Mouse (Mus musculus): ENCODE results near the gene Abi3. TPM values are rescaled to one million over a fixed set of nuclear protein-coding genes. Genes with fewer than 3 reads are reported as not detected.

Gene Abi3
- total and polyA plus RNA-seq, 3 experiments: 24.4 to 74.5 (median 31.4) TPM

GRCm38 (mm10) chr11:95869918-95870470, 27.7 kb upstream of the Abi3 start (continued):
- TF ChIP-seq ZNF384 (IDR thresholded peaks at IDR 0.05; ENCODE audit: low read depth, low read length) (no peak), MEF2A (IDR thresholded peaks at IDR 0.05; ENCODE audit: borderline replicate concordance, low read depth, low read length) (peak; percentile 81), USF2 (conservative IDR thresholded peaks at IDR 0.05; ENCODE audit: low read depth, low read length) (no peak), MAFK (IDR thresholded peaks at IDR 0.05; ENCODE audit: insufficient replicate concordance, low read length) (peak; percentile 56; the same call in 1 of the 2 replicates), MYC (IDR thresholded peaks at IDR 0.05; ENCODE audit: low read depth, low read length) (peak; percentile 85; the same call in 1 of the 2 replicates), IRF4 (IDR thresholded peaks at IDR 0.05; ENCODE audit: low read depth, low read length) (peak; percentile 52; the same call in 1 of the 2 replicates), CTCF (conservative IDR thresholded peaks at IDR 0.05 in 1 of 2, IDR thresholded peaks at IDR 0.05 in 1 of 2; ENCODE audit: low read depth in 2 of 2, low read length in 2 of 2) (no peak), MXI1 (IDR thresholded peaks at IDR 0.05; ENCODE audit: low read depth, low read length) (peak; percentile 80; the same call in 1 of the 2 replicates), ETS1 (conservative IDR thresholded peaks at IDR 0.05; ENCODE audit: low read depth, low read length) (peak; percentile 78), POLR2AphosphoS2 (IDR thresholded peaks at IDR 0.05; ENCODE audit: low read depth, low read length) (no peak), TCF12 (IDR thresholded peaks at IDR 0.05; ENCODE audit: low read depth, low read length) (peak; percentile 63; the same call in 1 of the 2 replicates), POLR2A (IDR thresholded peaks at IDR 0.05; ENCODE audit: low read depth, low read length) (no peak; the same call in 1 of the 2 replicates), ZMIZ1 (IDR thresholded peaks at IDR 0.05; ENCODE audit: low read depth, low read length) (peak; percentile 57; the same call in 1 of the 2 replicates), NRF1 (IDR thresholded peaks at IDR 0.05; ENCODE audit: low read depth, low read length) (no peak)

- Histone ChIP-seq H3K27ac (ENCODE audit: insufficient read depth, low read depth) (no peak overlapping the region; the same call in 1 of the 2 replicates), H3K36me3 (replicated peaks in 1 of 2; ENCODE audit: control insufficient read depth in 1 of 2, insufficient read depth in 1 of 2, low read length in 1 of 2) (peaks cover 0 to 16% of the 10 kb centered on the region in 2 experiments), H3K27me3 (replicated peaks) (no peaks in the 10 kb centered on the region), H3K9ac (ENCODE audit: insufficient read depth, low read depth) (no peak overlapping the region), H3K4me2 (ENCODE audit: insufficient read depth, low read depth, poor library complexity, severe bottlenecking) (peak overlapping the region; percentile 53), H3K4me3 (replicated peaks in 1 of 3; ENCODE audit: low read depth in 2 of 3, low read length in 2 of 3, poor library complexity in 1 of 3) (no peak overlapping the region), H3K79me2 (replicated peaks; ENCODE audit: control insufficient read depth, extremely low read depth, insufficient read depth, poor library complexity, severe bottlenecking) (no peaks in the 10 kb centered on the region), H3K9me3 (replicated peaks; ENCODE audit: low read length) (no peaks in the 10 kb centered on the region), H3K4me1 (ENCODE audit: control insufficient read depth in 1 of 2, insufficient read depth in 2 of 2) (peaks cover 11 to 30% of the 10 kb centered on the region in 2 experiments)
- in situ Hi-C loops (cut with MboI; ENCODE audit: low pct_ligation_motif_present, low pct_unique_long_range_greater_than_20kb, low sequenced_read_pairs) (loop anchor here (5.0 kb wide), 1 partner anchor 37 kb away; no protein-coding TSS in a partner anchor), dilution Hi-C loops (cut with MboI; ENCODE audit: extremely low pct_ligation_motif_present, extremely low pct_unique_long_range_greater_than_20kb, low sequenced_read_pairs) (no loop called here)
- TF ChIP-seq ZC3H11A (IDR thresholded peaks at IDR 0.05; ENCODE audit: low read depth, low read length) (no peak), MAZ (IDR thresholded peaks at IDR 0.05; ENCODE audit: low read depth, low read length) (no peak), ZNF384 (IDR thresholded peaks at IDR 0.05; ENCODE audit: low read depth, low read length) (peak; percentile 80), SIN3A (IDR thresholded peaks at IDR 0.05; ENCODE audit: low read length) (no peak; the same call in 1 of the 2 replicates)
- DNase-seq (ENCODE audit: extremely low read depth): no peak
Observed at GRCm38 (mm10) chr11:95869442-95869841, 27.2 kb upstream of the Abi3 start.

- DNase-seq (ENCODE audit: extremely low read depth): no peak
- dilution Hi-C loops (cut with MboI; ENCODE audit: extremely low pct_ligation_motif_present, extremely low pct_unique_long_range_greater_than_20kb, low sequenced_read_pairs) (no loop called here), in situ Hi-C loops (cut with MboI; ENCODE audit: low pct_ligation_motif_present, low pct_unique_long_range_greater_than_20kb, low sequenced_read_pairs) (no loop called here)
- TF ChIP-seq ZKSCAN1 (IDR thresholded peaks at IDR 0.05; ENCODE audit: borderline replicate concordance, low read depth, low read length) (no peak), RAD21 (IDR thresholded peaks at IDR 0.05; ENCODE audit: low read depth, low read length) (no peak), TCF12 (IDR thresholded peaks at IDR 0.05; ENCODE audit: low read depth, low read length) (no peak), JUND (conservative IDR thresholded peaks at IDR 0.05; ENCODE audit: low read depth, low read length) (no peak), SMC3 (IDR thresholded peaks at IDR 0.05; ENCODE audit: low read depth, low read length) (no peak), E2F4 (IDR thresholded peaks at IDR 0.05; ENCODE audit: insufficient replicate concordance, low read depth, low read length) (no peak), JUN (IDR thresholded peaks at IDR 0.05; ENCODE audit: insufficient read depth, low read depth, low read length) (no peak), ETS1 (conservative IDR thresholded peaks at IDR 0.05; ENCODE audit: low read depth, low read length) (no peak), RCOR1 (conservative IDR thresholded peaks at IDR 0.05; ENCODE audit: low read depth, low read length) (no peak)
- H3K4me2 ChIP-seq (ENCODE audit: insufficient read depth, low read depth, poor library complexity, severe bottlenecking): no peak overlapping the region
- H3K36me3 ChIP-seq (replicated peaks in 1 of 2; ENCODE audit: control insufficient read depth in 1 of 2, insufficient read depth in 1 of 2, low read length in 1 of 2): peaks cover 0 to 17% of the 10 kb centered on the region in 2 experiments
- H3K9me3 ChIP-seq (replicated peaks; ENCODE audit: low read length): no peaks in the 10 kb centered on the region
- H3K4me3 ChIP-seq (replicated peaks in 1 of 3; ENCODE audit: low read depth in 2 of 3, low read length in 2 of 3, poor library complexity in 1 of 3): no peak overlapping the region
- H3K27me3 ChIP-seq (replicated peaks): no peaks in the 10 kb centered on the region
- no peaks in the 10 kb centered on the region; the same call in 1 of the 2 replicates for H3K79me2 ChIP-seq (replicated peaks; ENCODE audit: control insufficient read depth, extremely low read depth, insufficient read depth, poor library complexity, severe bottlenecking)
- peaks cover 5 to 25% of the 10 kb centered on the region in 2 experiments for H3K4me1 ChIP-seq (ENCODE audit: control insufficient read depth in 1 of 2, insufficient read depth in 2 of 2)
- H3K27ac ChIP-seq (ENCODE audit: insufficient read depth, low read depth): no peak overlapping the region
- no peak overlapping the region for H3K9ac ChIP-seq (ENCODE audit: insufficient read depth, low read depth)
Observed at GRCm38 (mm10) chr11:95861397-95861796, 19.1 kb upstream of the Abi3 start.

All from CH12.LX (cell line).